Mouse (Mus musculus): ENCODE results near the gene Gstp3.
"Not testable (repeated sequence)": the region's sequence is repeated elsewhere in the genome, so short reads cannot be mapped to it uniquely, and the experiment has no call there.

Gstp3 gene

DNA sequence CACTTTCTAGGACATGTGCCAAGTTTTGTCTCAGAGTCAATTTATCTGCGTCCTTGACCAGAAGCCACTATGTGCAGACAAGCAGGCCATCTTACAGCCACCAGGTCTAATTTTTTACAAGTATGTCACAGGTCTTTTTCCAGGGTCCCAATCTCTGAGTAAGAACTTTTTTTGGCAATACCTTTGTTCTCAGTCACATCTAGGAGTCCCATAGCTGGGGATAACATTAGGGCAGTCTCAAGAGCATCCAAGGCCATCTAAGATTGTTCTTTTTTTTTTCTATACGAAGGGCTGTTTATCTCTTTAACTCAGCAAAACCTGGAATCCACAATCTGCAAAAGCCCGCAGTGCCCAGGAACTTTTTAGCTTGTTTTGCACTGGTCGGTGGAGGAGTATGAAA lies 4.0 kb upstream of the Gstp3 start:
- peak in 1 of 2 experiments; percentile 50 for DNase-seq (ENCODE audit: inconsistent age in 2 of 2, low spot score in 1 of 2)

GRCm38 (mm10) chr19:4060899-4061465 lies 1.6 kb upstream of the Gstp3 start:
- DNase-seq (ENCODE audit: inconsistent age in 2 of 2, low spot score in 1 of 2) = peak in 1 of 2 experiments; percentile 62

GRCm38 (mm10) chr19:4060044-4060898 lies 902 bp upstream of the Gstp3 start:
- not testable (repeated sequence) for DNase-seq (ENCODE audit: inconsistent age in 2 of 2, low spot score in 1 of 2)

DNA sequence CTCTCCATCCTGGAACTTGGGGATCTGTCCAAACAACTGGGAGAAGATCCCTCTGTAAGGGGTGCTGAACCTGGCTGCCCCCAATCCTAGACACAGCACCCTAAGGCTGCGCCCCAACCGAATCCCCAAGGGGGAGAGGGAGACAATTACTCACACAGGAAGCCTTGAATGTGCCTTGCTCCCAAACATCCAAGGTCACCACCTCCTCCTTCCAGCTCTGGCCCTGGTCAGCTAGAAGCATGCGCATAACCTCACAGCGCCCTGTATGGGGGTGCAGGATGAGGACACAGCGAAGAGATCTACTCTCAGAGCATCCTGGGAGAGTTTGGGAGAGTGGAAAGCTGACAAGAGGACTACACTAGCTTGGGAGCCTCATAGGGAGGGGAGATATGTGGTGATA lies 788 bp downstream of the Gstp3 start:
- DNase-seq (ENCODE audit: inconsistent age in 2 of 2, low spot score in 1 of 2) = peak; percentile 68 to 84

GRCm38 (mm10) chr19:4057962-4058361 lies 1.4 kb downstream of the Gstp3 start:
- no peak for DNase-seq (ENCODE audit: inconsistent age in 2 of 2, low spot score in 1 of 2)

GRCm38 (mm10) chr19:4057389-4057788 lies 2.0 kb downstream of the Gstp3 start:
- DNase-seq (ENCODE audit: inconsistent age in 2 of 2, low spot score in 1 of 2) = no peak

DNA sequence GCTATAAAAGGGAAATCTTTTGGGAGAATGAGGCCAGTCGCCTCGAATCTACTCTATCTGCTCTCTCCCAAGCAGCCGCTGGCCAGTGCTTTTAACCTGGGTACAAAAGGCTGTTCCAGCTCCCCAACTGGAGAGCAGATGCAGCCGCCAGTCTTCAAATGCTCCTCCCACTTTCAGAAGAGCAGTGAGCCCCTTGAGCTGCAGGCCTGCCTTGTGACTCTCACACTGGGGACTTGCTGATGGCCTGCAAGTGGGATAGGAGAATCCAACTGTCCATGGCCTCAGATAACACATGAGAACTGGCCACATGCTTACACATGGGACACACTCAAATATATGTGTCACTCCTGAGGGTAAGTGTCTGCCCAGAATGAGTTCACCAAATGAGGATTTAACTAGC lies 2.6 kb downstream of the Gstp3 start:
- peak in 1 of 2 experiments; percentile 22 for DNase-seq (ENCODE audit: inconsistent age in 2 of 2, low spot score in 1 of 2)

GRCm38 (mm10) chr19:4055947-4056693 lies 3.2 kb downstream of the Gstp3 start:
- DNase-seq (ENCODE audit: inconsistent age in 2 of 2, low spot score in 1 of 2) = no peak

DNA sequence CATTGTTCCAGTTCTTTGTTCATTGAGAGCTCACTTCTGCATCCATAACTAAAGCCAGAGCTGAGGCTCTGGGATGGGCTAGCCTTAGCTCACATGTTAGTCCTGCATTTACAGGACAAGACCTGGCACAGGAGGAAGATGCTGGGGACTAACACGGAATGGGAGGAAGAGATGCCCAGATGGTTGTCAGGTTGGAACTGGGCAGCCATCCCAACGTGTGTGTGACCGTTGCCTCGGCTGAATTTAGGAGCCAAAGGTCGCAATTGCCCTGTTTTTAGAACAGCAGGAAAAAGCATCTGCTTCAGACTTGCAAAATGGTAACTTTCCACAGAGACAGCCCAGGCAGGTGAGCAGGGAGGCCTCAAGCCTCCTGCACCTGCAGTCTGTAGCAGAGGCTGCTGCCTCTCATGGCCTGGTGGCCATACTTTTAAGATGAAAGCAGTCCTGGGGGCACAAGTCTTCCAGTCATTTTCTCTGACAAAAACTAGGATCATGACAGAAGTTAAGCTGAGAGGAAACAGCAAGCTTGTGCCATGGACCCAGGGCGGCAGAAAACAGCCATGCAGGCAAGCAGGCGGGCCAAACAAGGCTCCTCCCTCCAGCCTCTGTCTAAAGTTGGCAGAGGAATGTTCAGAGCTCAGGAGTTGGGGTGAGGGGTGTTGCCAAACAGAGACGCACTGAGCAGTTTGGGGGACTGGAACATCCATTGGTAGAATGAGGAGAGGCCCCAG lies 4.0 kb downstream of the Gstp3 start:
- DNase-seq (ENCODE audit: inconsistent age in 2 of 2, low spot score in 1 of 2) = no peak

DNA sequence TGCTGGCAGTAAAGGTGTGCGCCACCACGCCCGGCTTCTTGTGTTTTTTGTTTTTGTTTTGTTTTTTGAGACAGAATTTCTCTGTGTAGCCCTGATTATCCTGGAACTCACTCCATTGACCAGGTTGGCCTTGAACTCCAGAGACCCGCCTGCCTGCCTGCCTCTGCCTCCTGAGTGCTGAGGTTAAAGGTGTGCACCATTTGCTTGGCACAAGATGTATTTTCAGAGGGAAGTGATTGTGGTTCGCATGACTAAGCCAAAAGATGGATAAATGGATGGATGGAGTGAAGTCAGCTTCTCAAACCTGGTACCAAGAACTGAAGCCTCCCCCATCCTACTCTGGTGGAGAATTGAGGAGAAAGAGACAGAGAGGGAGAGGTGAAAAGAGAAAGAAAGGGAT lies 4.8 kb downstream of the Gstp3 start:
- no peak for DNase-seq (ENCODE audit: inconsistent age in 2 of 2, low spot score in 1 of 2)

GRCm38 (mm10) chr19:4052516-4053030 lies 6.8 kb downstream of the Gstp3 start:
- peak in 1 of 2 experiments; percentile 47 for DNase-seq (ENCODE audit: inconsistent age in 2 of 2, low spot score in 1 of 2)

- DNase-seq (ENCODE audit: inconsistent age in 2 of 2, low spot score in 1 of 2) = peak; percentile 42 to 86
These were observed 7.4 kb downstream of the Gstp3 start for GRCm38 (mm10) chr19:4051741-4052515.

GRCm38 (mm10) chr19:4051016-4051415 lies 8.4 kb downstream of the Gstp3 start:
- peak in 1 of 2 experiments; percentile 33 for DNase-seq (ENCODE audit: inconsistent age in 2 of 2, low spot score in 1 of 2)

DNA sequence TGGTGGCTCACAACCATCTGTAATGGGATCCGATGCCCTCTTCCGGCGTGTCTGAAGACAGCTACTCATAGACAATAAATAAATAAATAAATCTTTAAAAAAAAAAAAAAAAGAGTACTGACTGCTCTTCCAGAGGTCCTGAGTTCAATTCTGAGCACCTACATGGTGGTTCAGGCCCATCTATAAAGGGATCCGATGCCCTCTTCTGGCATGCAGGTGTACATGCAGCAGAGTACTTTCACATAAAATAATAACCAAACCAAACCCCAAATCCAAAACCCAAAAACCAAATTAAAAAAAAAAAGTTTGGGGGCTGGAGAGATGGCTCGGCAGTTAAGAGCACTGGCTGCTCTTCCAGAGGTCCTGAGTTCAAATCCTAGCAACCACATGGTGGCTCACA lies 10.3 kb downstream of the Gstp3 start:
- not testable (repeated sequence) for DNase-seq (ENCODE audit: inconsistent age in 2 of 2, low spot score in 1 of 2)

DNA sequence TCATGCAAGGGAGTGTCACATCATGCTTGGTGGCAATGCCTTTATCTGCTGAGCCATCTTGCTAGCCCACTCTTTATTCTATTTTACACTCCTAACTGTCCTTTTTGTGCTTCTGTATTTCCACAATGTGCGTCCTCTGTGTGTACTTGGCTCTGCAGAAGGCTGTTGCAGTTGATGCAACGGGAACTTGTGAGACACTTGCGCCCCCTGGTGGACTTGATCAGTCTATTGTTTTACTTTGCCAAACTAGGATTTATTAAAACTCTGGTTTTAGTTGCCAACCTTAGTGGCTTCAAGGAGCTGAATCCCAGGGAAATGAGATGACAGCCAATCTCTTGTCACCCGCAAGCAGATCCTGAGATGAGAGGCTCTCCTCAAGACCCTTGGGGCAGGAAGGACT lies 11.5 kb downstream of the Gstp3 start:
- DNase-seq (ENCODE audit: inconsistent age in 2 of 2, low spot score in 1 of 2) = peak; percentile 79 to 95

- peak in 1 of 2 experiments; percentile 44 for DNase-seq (ENCODE audit: inconsistent age in 2 of 2, low spot score in 1 of 2)
These were observed 12.5 kb downstream of the Gstp3 start for GRCm38 (mm10) chr19:4046866-4047254.

DNA sequence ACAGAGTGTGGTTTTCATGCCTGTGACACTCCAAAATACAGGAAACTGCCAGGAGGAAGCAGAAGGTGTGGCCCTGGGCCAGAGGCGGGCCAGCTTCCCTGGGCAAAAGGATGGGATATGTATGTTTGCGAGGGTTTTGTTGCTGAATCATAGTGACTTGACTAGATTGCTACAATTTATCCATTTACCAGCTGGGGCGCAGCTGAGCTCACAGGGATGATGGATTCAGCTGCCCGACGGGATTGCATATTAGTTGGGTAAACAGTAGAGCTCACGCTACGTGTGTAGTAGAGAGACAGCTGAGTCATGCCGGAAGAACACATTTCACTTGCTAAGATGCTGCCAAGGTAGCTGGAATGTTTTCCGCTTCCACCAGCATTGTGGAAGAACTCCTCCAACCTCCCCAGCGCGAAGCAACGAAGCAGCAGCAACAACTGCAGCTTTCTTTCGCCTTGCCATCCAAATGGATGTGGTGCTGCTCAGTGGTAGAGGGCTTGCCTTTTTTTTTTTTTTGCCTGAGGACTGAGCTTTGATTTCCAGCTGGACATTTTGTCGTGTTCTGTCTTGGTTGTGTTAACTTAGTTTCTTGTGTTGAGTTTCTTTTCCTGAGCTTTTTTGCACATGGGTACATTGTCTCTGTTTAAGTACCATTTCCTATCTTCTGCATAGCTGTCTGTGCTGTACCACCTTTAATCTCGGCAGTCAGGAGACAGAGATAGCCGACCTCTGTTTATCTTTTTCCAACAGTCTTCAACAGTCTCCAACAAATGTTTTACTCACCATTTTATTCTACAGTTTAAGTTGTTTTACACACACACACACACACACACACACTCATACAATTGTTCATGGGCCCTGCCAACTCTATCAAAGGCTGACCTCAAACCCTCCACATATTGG lies 13.2 kb downstream of the Gstp3 start, which contains the start of gene Gstp2:
Gstp2 (minus strand) TSS at position 58 of the 900 bp plus-strand sequence.
- DNase-seq (ENCODE audit: inconsistent age in 2 of 2, low spot score in 1 of 2) = peak; percentile 83 to 94

GRCm38 (mm10) chr19:4044109-4044508 lies 15.3 kb downstream of the Gstp3 start:
- not testable (repeated sequence) for DNase-seq (ENCODE audit: inconsistent age in 2 of 2, low spot score in 1 of 2)

DNA sequence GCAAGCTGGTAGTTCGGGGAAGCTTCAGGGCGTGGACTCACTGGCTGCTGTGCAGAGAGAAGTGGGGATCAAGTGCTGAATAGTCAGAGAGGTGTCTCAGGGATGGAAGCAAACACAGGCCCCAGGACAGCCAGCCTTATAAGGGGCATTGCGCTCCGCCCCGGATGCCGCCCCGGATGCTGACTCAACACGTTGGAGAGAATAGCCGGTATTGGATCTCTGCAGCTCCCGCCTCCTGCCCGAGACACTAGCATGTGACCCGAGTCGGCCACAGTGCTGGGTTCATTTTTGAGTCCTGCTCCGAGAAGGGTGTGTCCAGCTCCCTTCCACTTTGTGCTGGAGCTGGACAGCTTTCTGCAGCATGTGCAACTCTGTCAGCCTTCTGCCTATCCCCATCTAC lies 17.2 kb downstream of the Gstp3 start:
- DNase-seq (ENCODE audit: inconsistent age in 2 of 2, low spot score in 1 of 2) = peak in 1 of 2 experiments; percentile 50
